Mouse (Mus musculus) hematopoietic stem cell, adult 5-6 weeks (primary cell): ENCODE results near the gene Fbxo42. TPM values are rescaled to one million over a fixed set of nuclear protein-coding genes. Genes with fewer than 3 reads are reported as not detected.
"Not testable (repeated sequence)": the region's sequence is repeated elsewhere in the genome, so short reads cannot be mapped to it uniquely, and the experiment has no call there.

Source experiments
- ATAC-seq, 2 experiments: fragments of 125-278 bp in 1 of 2; replicated peaks in 1 of 2; 2 replicates each; pipeline ENCODE4 v1.8.0; 2016 to 2017; ENCODE audit warnings: inconsistent platforms in 2 of 2, mild to moderate bottlenecking in 2 of 2, moderate number of reproducible peaks in 2 of 2, low read depth in 1 of 2, moderate TSS enrichment in 1 of 2; ENCODE audit not compliant: low FRiP score in 2 of 2, poor library complexity in 2 of 2, severe bottlenecking in 2 of 2, insufficient read depth in 1 of 2, low TSS enrichment in 1 of 2
- total RNA-seq: library from RNA; stranded (forward); fragments of 172-1452, 232-1000 nt; gene quantifications from 2 replicates; pipeline ENCODE4 v1.2.3, GENCODE M21; 2017

Fbxo42 gene
- total RNA-seq, 1 experiment from 2014 or later: 10.0 TPM

DNA sequence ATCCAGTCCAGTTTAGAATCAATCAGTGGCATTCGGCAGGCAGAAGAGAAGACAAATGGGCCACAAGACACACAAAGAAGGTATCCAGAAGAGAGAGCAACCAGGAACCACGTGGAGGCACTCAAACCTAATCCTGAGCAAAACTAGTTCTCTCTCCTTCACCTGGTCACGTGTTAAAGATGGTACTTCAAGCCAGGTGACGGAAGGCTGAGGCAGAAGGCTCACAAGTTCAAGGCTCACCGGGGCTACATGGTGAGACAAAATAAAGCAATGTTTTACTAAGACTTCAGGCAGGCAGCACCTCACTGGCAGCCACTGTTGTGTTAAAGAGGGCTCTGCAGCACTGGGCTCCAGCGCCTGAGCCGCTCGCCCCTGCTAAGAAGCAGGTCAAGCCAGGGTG is 15.5 kb upstream of the Fbxo42 start:
- no peak for ATAC-seq

- no peak for ATAC-seq
These were observed 14.5 kb upstream of the Fbxo42 start for GRCm38 (mm10) chr4:141133227-141133626.

DNA sequence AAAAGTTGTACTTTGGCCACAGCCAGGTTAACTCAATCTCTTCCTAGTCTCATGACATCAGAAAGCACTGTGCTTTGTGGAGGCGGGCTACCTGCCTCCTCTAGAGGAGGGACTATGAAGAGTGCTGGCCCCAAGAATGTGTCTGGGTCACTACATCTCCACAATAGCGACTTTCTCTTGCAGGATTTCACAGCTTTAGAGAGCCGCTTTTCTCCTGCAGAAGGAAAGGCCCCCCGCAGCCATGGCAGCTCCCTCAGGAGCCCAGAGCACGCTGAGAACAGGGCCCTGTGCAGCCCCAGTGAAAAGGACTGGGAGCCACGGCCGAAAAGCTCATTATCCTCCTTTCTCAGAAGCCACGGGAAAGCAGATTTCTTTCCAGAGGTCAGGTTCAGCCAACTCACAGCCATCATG is 13.7 kb upstream of the Fbxo42 start:
- no peak for ATAC-seq

- no peak for ATAC-seq
These were observed 12.8 kb upstream of the Fbxo42 start for GRCm38 (mm10) chr4:141134751-141135530.

DNA sequence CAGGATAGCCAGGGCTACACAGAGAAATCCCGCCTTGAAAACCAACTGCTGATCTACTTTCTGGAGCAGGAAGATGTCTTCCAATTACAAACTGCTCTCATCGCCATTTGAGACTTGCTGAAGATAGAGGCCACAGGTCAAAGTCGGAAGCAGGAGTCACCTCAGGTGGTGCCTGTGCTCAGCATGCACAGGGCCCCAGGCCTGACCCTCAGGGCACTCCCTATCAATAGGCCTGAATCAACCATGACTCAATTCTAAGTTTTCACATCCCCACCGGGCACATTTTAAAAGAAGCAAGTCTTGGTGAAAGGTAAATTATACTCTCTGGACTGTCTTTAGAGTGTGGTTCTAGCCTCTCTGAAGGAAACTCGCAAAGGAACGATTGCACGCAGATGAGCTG is 11.6 kb upstream of the Fbxo42 start:
- no peak for ATAC-seq

GRCm38 (mm10) chr4:141137740-141138139 is 10.0 kb upstream of the Fbxo42 start:
- ATAC-seq: not testable (repeated sequence)

GRCm38 (mm10) chr4:141138425-141139115 is 9.1 kb upstream of the Fbxo42 start:
- ATAC-seq: no peak

- peak; percentile 94 for ATAC-seq
These were observed 8.4 kb upstream of the Fbxo42 start, which contains the start of gene Szrd1 for GRCm38 (mm10) chr4:141139116-141139970. Gene Szrd1 (minus strand): TSS chr4:141139775.

DNA sequence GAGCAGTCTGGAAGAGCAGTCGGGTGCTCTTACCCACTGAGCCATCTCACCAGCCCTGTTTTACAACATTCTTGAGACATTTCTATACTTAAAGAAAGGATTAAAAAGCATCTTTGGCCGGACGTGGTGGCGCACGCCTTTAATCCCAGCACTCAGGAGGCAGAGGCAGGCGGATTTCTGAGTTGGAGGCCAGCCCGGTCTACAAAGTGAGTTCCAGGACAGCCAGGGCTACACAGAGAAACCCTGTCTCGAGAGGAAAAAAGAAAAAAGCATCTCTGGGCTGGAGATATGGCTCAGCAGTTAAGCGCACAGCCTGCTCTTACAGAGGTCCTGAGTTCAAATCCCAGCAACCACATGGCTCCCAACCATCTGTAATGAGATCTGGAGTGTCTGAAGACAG is 7.4 kb upstream of the Fbxo42 start:
- not testable (repeated sequence) for ATAC-seq

GRCm38 (mm10) chr4:141140967-141141366 is 6.7 kb upstream of the Fbxo42 start:
- no peak for ATAC-seq

DNA sequence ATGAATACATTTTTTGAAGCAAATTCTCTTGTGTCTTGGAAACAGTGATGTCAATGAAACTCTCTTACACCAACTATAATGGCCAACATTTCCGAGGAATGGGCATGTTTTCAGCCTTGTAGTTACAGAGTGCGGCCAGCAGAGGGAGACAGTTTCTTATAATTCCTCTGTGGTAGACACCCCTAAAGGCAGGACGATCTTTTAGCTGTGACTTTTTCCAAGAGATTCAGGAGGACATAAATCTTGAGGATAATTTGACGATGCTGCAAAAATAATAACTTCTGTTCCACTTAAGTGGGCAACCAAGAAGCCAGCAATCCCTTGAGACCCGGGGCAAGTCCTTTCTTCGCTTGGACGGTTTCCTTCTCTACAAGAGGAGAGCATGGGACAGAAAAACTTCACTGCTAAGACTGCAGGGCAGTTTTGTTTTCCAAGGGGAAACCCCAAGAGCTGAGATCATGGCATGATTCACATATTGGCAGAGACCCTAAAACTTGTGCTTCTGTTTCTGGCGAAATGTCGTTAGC is 5.4 kb upstream of the Fbxo42 start:
- peak in 1 of 2 experiments; percentile 24; a peak in 1 of 4 replicates for ATAC-seq

DNA sequence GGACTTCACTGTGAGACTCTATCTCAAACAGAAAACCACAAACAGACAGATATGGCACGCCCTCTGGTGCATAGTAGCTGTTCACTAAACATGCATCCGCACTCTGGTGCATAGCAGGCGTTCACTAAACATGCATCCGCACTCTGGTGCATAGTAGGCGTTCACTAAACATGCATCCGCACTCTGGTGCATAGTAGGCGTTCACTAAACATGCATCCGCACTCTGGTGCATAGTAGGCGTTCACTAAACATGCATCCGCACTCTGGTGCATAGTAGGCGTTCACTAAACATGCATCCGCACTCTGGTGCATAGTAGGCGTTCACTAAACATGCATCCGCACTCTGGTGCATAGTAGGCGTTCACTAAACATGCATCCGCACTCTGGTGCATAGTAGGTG is 2.6 kb upstream of the Fbxo42 start:
- ATAC-seq: not testable (repeated sequence)

DNA sequence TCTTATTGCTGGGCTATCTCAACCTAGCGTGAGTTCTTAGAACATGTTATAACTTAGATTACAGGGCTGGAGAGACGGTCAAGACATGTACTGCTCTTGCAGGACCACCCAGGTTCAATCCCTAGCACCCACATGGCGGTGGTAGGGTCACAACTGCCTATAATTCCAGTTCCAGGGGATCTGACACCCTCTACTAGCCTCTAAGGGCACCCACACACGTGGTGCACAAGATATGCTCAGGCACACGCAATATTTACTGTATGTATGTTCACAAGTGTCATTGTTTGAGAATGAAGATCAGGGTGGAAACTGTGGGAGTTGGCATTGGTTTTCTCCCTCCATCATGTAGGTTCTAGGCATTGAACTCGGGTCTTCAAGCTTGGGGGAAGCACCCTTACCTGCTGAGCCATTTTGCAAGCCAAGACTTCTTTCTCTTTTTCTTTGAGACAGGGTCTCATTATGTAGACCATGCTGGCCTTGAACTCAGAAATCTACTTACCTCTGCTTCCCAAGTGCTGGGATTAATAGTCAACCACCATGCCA is 1.2 kb upstream of the Fbxo42 start:
- ATAC-seq: no peak

DNA sequence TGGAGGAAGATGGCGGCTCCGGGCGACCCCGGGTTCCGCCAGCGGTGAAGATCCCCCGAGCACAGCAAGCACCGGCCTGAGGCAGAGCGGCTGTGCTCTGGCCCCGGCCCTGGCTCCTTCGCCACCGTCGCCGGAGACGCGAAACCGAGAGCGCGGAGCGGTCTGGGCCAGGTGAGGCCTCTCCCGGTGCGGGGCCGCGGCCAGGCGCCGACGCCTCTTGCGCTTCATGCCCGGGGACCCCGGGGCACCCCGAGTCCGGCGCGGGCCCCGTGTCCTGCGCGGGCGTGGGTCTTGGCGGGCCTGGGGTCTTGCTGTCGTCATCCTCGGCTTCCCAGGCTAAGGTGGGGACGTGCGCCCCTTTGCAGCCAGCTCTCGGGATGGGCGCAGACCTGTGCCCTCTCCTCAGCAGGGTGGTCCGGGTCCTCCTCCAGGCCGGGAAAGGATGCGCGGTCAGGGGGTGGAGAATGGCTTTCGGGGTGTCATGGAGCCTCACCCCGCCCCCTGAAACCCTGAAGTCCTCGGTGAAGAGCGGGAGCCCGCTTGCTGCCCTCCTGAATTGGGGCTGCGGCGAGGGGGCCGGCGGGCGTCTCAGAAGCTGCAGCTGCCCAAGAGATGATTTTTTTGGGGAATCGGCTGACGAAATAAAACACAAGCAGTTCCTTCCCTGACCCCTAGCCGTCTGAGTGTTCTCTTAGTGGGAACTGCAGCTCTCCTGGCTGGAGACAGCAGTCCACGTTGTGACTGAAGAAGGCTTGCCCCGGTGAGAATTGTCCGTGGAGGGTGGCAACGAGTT is 492 bp downstream of the Fbxo42 start:
- ATAC-seq: peak; percentile 33 to 35; a peak in 3 of 4 replicates

DNA sequence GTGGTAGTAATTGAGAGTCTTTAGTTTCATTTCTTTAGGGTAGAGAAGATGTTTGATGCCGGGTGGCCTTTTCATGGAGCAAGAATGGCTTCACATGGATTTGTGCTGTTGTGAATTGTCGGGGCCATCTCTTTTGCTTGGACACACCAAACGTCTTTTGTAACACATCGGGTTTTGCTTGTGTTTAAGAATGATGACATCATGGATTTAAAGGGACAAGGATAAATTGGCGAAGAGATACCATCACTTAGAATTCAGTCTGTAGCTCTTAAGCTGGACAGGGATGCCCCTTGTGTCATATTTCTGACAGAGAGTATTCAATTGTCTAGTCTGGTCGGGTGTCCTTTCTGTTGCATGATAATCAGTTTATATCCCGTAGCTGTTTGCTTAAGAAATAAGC is 1.4 kb downstream of the Fbxo42 start:
- ATAC-seq: no peak

- peak; percentile 32 to 40; a peak in 2 of 4 replicates for ATAC-seq
These were observed 9.8 kb downstream of the Fbxo42 start for GRCm38 (mm10) chr4:141157485-141157884.

GRCm38 (mm10) chr4:141158609-141159008 is 10.9 kb downstream of the Fbxo42 start:
- no peak for ATAC-seq
